Mouse (Mus musculus) heart, adult 2 months (tissue): ENCODE measurements around the gene Sdcbp2.

Experiments used
- CTCF ChIP-seq: fragments of 200-600 bp; IDR thresholded peaks from 2 replicates; pipeline ENCODE4 v1.8.1; 2022; ENCODE audit warnings: antibody characterized with exemption, mild to moderate bottlenecking, moderate library complexity
- POLR2A ChIP-seq: fragments of 200-500 bp; IDR thresholded peaks from 2 replicates; pipeline ENCODE4 v1.6.1; 2011; ENCODE audit warnings: mild to moderate bottlenecking, low read depth, low read length, control low read depth; ENCODE audit not compliant: insufficient read depth

GRCm38 (mm10) chr2:151616551-151617329 lies 44.3 kb downstream of the Sdcbp2 start:
- no peak for TF ChIP-seq CTCF
- TF ChIP-seq POLR2A: no peak
